Mouse (Mus musculus) lung, adult 18-20 months (tissue): ENCODE measurements at regions not wholly inside any gene's neighbourhood (a gene's known extent, or its start where the extent isn't known, plus 50 kb on each side); places are given as distances from the start of the nearest gene placed in this dataset.

Experiments used
- DNase-seq, 2 experiments: peaks; one replicate each; pipeline ENCODE4 v3.0.0; 2022; ENCODE audit warnings: mixed read lengths in 2 of 2

GRCm38 (mm10) chr14:71845546-71845945 lies 646.1 kb downstream of the Gm9195 start:
- no peak for DNase-seq

DNA sequence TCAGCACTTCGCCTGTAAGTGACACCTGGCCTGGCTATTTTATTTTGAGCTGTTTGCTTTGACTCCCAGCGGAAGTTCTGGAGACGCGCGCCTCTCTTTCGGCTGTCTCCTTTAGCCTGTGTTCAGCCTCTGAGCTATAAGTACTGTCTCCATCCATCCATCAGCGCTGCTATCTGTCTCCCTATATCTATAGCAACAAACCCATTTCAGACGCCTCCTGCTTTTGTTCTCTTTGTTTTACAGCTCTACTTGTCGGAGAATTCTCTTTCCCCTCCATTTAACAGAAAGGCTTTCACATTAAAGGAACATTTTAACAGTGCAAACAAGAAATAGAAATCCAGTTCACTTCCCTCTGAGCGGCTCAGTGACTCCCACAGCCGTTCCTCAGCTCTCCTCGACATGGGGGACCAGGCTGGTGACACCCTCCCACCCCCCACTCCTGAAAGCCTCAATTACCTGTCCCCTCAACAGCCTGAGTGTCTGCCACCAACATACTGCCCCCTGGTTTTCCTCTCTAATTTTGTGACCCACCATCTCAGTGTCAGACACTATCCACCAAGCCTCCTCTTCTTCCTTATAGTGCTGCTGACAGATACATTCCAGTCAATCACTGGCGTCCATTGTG lies 682.7 kb downstream of the Gm9195 start:
- DNase-seq, result no peak

GRCm38 (mm10) chr14:71805624-71806023 lies 686.0 kb downstream of the Gm9195 start:
- peak in 1 of 2 experiments; percentile 1 for DNase-seq

DNA sequence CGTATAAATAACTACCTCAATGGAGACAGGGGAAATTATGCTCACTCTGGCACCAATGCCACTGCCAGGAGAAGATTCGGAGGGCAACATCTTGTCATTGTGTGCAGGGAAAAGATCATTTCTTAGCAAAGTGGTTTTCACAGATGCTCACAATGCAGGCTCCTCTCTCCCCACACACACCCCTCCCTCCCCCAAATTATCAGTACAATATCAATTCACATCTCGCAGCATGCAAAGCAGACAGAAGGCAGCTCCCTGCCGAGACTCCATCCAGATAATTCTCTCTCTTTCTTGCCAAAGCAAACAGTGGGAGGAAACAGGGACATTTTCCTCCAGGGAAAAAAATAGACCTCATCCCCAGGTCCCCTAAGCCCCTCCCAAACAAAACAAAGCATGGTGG lies 691.8 kb downstream of the Gm9195 start:
- DNase-seq, result no peak

DNA sequence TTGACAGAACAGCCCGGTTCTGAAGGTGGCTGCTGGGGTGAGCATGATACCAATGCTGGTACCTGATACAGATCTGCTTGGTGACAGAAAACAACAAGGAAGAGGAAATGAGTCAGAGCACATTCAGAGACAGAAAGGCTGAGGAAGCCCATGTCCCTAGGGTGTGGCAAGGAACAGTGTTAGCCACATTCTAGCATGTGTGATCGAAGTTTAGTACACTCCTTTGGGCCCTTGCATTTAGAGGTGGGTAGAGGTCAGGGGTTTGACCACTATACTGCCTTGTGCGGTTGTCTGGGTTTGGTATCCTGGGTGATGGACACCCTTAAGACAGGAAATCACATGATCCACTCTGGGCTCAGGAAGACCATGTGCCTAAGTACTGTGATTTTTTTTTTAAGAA lies 695.9 kb downstream of the Gm9195 start:
- no peak for DNase-seq

DNA sequence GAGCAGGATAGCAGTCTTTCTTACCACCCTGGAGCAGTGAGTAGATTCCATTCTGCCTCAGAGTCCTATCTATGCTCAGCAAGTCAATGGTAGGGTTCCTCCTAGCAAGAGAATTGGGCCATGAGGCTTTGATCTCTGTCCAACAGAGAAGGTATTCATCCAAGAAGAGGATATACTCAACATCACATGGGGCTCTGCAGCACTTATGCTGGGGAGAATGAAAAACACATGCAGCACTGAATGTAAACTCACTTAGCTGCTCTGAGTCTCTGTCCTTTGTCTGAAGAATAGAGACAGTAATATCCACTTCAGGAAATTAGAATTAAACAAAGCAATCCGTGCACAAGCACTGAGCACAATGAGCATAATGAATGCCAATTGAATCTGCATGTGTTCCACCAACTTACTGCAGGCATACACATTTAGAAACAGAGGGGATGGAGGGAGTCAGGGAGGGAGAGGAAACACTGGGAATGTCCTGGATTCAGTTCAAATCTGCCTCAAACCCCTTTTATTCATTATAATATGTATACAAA lies 714.6 kb downstream of the Gm9195 start:
- DNase-seq, result no peak

- DNase-seq, result no peak
These were observed 724.8 kb downstream of the Gm9195 start for GRCm38 (mm10) chr14:71766856-71767255.

DNA sequence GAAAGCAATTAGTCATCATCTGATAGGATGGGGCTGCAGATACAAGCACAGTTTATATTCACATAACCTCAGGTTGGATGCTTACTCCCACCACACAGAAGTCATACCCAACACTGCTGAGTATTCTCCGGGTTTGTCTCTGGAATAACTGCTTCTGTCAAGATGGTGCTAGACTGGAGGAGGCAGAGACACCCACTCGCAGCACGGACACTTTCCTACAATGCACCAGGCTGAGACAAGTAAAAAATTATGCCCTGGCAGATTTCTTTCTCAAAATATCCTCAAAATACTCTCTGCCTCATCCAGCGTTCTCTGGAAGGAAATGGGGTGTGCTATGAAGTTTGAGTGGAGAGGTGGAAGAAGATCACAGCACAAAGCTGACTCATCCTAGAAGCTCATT lies 763.1 kb downstream of the Gm9195 start:
- DNase-seq, result no peak

DNA sequence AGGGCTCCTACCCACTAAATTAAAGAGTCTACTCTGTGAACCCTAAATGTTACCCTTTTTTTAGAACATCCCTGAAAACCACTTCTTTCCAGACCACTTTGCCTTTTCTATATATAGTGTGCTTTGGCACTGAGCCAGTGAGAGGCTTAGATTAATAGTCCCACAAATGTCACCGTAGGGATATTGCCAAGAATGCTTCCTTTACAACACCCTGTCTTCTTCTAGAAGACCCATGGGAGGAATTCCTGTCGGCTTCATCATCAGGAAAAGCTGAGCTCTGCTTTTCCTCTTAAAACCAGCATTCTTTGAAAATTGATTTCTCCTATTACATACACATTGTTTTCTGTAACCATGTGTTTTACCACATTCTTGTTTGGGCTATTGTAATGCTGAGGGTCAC lies 768.1 kb downstream of the Gm9195 start:
- no peak for DNase-seq

DNA sequence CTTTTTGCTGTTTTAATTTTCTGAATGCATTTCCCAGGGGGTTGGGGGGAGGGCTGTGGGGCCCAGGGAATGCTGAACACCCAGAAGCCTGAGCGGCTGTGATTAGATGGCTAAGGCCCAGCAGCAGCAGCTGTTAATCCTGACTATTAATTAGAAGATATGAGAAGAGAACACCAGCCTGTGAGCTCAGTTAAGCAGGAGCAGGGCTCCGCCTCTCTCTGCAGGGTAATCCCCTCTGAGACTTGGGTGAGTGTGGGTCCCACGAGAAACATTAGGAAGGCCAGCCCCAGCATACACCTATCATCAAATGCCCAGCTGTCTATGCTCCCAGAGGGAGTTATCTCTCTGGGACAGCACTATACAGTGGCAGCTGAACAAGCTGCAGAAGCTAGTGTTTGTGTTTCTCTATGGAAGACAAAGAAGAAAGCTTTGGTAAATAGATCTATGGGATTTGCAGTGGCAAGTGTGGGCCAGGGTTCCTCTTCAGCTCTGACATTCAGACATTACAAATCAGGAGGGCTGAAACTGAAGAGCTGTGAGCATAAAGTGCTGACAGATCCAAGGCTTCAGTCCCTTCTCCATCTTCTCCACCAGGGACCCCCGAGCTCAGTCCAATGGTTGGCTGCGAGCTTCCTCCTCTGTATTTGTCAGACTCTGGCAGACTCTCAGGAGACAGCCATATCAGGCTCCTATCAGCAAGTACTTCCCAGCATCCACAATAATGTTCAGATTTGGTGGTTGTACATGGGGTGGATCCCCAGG lies 781.9 kb downstream of the Gm9195 start:
- no peak for DNase-seq

DNA sequence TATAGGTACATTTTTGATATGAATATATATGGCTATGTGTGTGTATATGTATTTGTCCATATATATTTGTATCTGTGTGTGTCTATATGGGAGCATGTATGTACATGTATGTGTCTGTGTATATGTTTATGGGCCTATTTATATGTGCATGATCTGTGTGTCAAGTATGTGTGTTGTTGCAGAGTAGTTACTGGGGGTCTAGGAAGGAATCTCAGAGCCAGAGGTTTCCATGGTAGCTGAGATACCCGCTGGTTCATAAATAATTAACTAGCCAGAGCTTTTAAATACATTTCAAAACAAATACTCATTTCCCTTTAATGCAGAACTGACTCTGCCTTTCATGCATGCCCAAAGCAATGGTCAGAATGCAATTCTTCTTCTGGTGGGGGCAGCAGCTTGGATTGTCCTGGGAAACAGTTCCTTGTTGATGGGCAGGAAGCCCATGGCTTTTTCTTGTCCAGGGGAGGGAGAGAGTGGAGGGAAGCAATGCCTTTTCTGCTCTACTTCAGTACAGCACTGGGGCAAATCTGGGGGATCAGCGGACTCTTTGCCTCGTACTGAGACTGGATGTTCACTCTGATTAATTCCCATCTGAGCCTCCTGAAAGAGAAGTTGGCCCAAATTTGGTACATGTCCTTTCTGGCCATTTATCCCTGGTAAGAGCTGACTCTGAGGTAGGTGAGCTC lies 798.7 kb downstream of the Gm9195 start:
- DNase-seq, result no peak

DNA sequence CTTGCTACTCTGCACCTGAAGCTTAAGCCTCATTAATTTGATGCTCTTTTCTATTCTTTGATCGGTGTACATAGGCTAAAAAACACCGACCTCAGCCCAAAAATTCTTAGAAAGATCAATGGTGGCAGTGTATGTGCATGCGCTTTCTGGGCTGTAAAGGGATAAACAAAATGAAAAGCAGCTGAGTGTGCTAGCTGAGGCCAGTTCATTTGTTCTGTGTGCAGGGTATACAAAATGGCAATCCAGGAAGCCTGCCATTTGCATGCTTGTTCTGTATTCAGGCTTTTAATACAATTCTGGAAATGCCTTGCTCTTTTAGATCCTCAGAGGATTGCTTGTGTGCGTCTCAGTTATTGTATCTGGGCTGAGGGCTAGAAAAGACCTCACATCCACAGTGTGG lies 817.1 kb downstream of the Gm9195 start:
- DNase-seq, result no peak

GRCm38 (mm10) chr14:71673837-71674236 lies 817.8 kb downstream of the Gm9195 start:
- DNase-seq, result no peak

DNA sequence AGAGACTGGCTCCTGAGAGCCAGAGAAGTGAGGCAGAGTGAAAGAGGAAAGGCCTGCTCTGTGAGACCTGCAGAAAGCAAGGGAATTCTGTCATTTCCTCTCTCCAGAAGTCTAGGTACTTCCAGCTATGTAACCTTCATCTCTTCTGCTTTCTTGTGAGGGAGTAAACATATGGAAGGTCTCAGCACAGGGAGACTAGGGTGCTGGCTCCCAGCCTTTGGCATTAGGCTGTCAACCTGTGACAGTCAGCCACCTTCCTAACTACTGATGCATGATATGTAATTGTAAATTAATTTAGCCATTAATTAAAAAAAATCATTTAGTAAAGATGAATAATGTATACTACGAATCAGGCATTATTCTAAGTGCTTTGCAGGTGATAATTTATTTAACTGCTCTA lies 819.2 kb downstream of the Gm9195 start:
- DNase-seq, result no peak

DNA sequence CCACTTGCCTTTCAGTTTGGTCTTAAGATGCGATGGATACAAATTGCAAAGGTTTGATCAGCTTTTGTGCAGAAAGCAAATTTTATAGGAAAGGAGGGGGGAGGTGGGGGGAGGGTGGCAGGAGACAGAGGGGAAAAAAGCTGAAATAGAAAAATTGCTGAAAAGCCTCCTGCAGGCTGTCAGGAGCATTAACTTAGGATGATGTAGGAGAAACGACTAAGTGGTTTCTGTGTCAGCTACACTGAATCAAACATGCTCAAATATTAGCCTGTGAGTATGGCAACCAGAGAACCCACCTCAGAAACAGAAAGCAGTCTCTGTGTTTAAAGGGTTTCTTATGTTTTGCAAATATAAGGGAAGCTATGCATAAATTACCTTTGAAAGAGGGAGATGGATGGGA lies 819.6 kb downstream of the Gm9195 start:
- DNase-seq, result no peak

DNA sequence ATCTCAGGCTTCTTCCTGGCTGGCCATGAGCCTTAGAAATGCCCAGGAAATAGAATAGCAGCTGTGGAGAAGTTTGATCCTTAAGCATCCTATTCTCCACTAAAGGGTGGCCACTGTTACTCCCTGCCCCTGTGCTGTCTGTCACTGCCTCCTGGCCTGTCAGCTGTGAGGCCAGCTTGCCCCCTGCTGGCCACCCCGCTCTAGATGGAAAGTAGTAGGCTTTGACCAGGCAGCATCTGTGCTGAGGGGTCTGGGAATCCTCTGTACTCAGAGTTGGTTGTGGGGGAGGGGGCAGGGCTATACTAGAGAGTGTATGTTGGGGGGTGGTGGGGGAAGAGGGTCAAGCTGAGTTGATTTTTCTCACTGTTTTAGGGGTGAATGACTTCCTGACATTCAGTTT lies 821.2 kb downstream of the Gm9195 start:
- DNase-seq, result peak; percentile 5 to 22

DNA sequence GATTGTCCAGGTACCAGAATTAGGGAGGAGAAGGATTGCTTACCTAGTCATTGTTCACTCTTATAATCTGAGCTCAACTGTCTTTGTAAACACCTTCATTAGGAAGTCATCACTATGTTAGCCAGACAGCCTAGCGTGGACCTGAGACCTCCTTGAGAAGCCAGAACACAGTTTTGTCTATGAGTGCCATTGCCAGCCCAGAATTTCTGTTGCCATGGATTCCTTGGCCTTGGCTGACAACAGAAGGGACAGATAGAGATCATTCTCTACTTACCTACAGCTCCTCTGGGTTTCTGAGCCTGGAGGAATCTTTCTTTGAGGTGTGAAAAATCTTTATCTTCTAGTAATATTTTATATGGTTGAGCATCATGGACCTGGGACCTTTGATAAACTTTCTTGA lies 825.0 kb downstream of the Gm9195 start:
- DNase-seq, result no peak

- DNase-seq, result no peak
These were observed 831.5 kb downstream of the Gm9195 start for GRCm38 (mm10) chr14:71660166-71660565.

DNA sequence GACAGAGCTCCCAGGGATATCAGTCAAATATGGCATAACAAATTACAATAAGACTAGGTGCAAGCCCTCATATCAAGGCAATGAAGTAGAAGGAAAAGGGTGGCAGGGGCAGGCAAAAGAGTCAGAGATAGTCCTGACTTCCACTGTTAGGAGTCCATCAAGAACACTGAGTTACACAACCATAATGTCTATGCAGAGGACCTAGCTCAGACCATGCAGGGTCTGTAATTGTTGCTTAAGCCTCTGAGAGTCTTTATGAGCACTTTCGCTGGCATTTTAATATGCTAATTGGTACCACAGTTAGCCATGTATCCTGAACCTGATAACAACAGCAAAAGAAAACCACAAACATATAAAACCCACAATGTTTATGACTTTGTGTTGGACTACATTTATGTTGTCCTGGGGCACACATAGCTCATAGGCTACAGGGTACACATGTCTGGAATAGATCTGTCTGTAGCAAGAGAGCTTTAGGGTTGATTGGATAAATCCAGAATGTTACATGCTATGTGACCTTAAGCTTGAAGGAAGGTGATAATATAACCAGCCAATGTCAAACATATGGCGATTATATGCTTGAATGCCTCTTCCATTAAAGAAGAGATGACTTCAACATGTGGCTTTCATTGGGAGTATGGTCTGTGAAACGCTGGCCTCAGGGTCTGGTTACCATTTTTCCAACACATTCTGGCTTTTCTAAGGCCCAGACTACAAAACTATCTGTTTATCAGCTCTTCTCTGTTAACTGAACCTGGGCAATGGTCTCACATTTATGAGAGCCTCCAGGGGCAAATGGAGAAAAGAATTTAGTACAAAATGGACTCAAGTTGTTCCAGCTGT lies 836.6 kb downstream of the Gm9195 start:
- DNase-seq, result no peak

DNA sequence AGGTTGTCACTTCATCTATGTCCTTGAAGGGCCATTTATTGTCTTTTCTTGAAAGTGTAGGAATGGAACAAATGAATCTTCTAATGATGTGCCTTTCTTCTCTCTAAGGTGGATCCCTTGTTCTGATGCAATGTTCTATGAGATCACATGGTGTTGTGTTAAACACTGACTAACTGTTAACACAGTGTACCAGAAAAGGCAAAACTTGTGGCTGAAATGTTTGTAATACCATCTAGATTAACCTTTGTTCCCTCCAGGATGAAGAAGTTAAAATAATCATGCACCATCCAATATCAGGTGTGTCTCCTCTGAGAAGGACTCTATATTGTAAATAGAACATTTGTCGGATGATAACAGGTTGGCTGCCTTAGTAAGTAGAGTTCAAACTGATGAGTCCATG lies 849.1 kb downstream of the Gm9195 start:
- no peak for DNase-seq

DNA sequence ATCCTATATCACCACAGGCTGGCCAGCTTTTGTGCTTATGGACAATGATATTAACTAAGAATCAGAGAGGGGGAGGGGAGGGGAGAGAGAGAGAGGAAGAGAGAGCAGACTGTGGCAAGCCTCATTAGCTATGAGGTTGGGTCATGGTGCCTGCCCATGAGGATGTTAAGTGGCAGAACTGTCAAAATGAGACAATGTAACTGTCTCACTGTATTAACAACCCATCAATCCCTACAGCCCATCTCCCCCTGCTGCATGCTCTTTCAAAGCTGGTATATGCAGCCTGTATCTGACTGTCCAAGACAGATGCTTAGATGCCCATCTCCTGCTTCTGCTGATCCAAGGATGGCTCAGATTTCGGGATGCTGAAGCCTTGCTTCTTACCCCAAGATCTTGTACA lies 852.6 kb downstream of the Gm9195 start:
- DNase-seq, result no peak

- DNase-seq, result no peak
These were observed 856.5 kb downstream of the Gm9195 start for GRCm38 (mm10) chr14:71635091-71635490.
